In the genomic region with DNA sequence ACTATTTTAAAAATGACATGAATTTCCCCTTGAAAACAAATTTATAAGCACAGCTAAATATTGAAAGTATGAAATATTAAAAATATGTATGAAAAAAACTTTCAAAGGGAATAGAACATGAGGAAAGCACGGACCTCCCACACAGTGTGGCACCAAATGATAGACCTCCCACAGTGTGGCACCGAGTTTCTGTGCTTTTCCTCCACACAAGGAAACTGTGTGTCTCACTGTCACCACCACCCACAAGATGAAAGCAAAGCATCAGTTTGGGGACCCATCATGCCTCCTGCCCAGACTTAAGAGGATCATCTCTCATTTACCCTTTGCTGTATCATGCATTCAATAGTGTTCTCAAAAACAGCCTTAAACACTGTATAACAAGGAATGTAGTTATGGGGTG, we compare ENCODE assay signal across 20 mouse cellular contexts.
DNase-seq lines count a peak whose midpoint lies in the region; ATAC-seq and TF ChIP-seq lines count a peak whose summit lies in the region.
"Had no signal": no experiment of that assay in that cellular context is flagged by ENCODE, and none has a peak within 500 bp of the region (broad histone marks: within the 10 kb centered on the region; RNA-seq: fewer than 3 reads in every experiment).

No protein-coding gene starts in this region.

- H3K4me3 ChIP-seq in layer of hippocampus, adult 2 months: no peak overlapping the region
- H3K4me3 ChIP-seq: embryonic facial prominence, embryonic 13.5 days; embryonic facial prominence, embryonic 15.5 days; erythroblast, embryonic 14.5 days; forebrain, embryonic 10.5 days had no signal

- DNase-seq in frontal cortex, postnatal 36 days (ENCODE audit: low spot score in 2 of 2): no peak
- DNase-seq in layer of hippocampus, adult 2 months (ENCODE audit: low spot score in 2 of 2): no peak
- DNase-seq in layer of hippocampus, adult 9-10 months (ENCODE audit: low spot score): no peak
- peak; percentile 27 for DNase-seq in right cerebral cortex, adult 18-20 months
- no peak for DNase-seq in right cerebral cortex, adult 2 months (ENCODE audit: low spot score in 2 of 2)
- no peak for DNase-seq in cerebellum, adult 11-12 months
- DNase-seq: adrenal gland, adult 2 months; adrenal gland, postnatal 10 days; adrenal gland, postnatal 25 days; cerebellum, adult 18-20 months; cerebellum, adult 8-10 months; cerebellum, adult 9-11 months; cerebellum, postnatal 14 days; cerebellum, postnatal 36 days; embryo, embryonic 11 days had no signal

- peak overlapping the region; percentile 75 for H3K27ac ChIP-seq in layer of hippocampus, adult 2 months
- H3K27ac ChIP-seq: embryonic facial prominence, embryonic 13.5 days; embryonic facial prominence, embryonic 15.5 days; forebrain, embryonic 10.5 days had no signal

- peak; percentile 72 for ATAC-seq in frontal cortex, adult (ENCODE audit: low TSS enrichment)

- TF ChIP-seq CTCF in layer of hippocampus, adult 2 months (conservative IDR thresholded peaks at IDR 0.05): no peak
